Mouse (Mus musculus) heart, postnatal 0 days (tissue): ENCODE data around the gene B3gnt2.

ENCODE experiments used
- CTCF ChIP-seq: IDR thresholded peaks from 2 replicates; pipeline ENCODE4 v1.5.1; 2016; ENCODE audit warnings: antibody characterized with exemption, control low read depth, low read depth
- EP300 ChIP-seq: IDR thresholded peaks from 2 replicates; pipeline ENCODE4 v1.6.1; 2016; ENCODE audit warnings: antibody characterized with exemption, low read depth

- TF ChIP-seq CTCF (no peak), EP300 (no peak)
Observed at GRCm38 (mm10) chr11:22763055-22763454, 97.7 kb downstream of the B3gnt2 start.
